ENCODE assay signal across 9 mouse cellular contexts in genomic region chr11:96007516-96008235, GRCm38 (mm10). TPM values are rescaled to one million over a fixed set of nuclear protein-coding genes. Genes with fewer than 3 reads are reported as not detected.
A peak's percentile ranks its signal among the peaks of the same experiment; 100 is the strongest.
DNase-seq lines count a peak whose midpoint lies in the region; ATAC-seq and TF ChIP-seq lines count a peak whose summit lies in the region.
"Had no signal": no experiment of that assay in that cellular context is flagged by ENCODE, and none has a peak within 500 bp of the region (broad histone marks: within the 10 kb centered on the region; RNA-seq: fewer than 3 reads in every experiment).

No protein-coding gene starts in this region.

- DNase-seq in ES-CJ7 (ENCODE audit: low read depth, low spot score): peak; percentile 66
- peak; percentile 46 for DNase-seq in kidney, postnatal 0 days (ENCODE audit: low spot score)
- peak; percentile 44 for DNase-seq in naive thymus-derived CD4-positive, alpha-beta T cell, adult 2 months (ENCODE audit: low read depth)
- DNase-seq in spleen, postnatal 4 days (ENCODE audit: low spot score in 2 of 2): no peak
- DNase-seq in adrenal gland, postnatal 4 days (ENCODE audit: low spot score in 2 of 2): no peak

- under 1% methylated on average over 33 of the region's 33 CpGs for WGBS in forebrain, embryonic 13.5 days
- WGBS in kidney, postnatal 0 days: under 1% methylated on average over 33 of the region's 33 CpGs

- no peaks in the 10 kb centered on the region for H3K36me3 ChIP-seq in erythroblast, embryonic 14.5 days (ENCODE audit: control insufficient read depth)
- H3K36me3 ChIP-seq in forebrain, embryonic 13.5 days (ENCODE audit: poor library complexity, severe bottlenecking): no peaks in the 10 kb centered on the region
- no peaks in the 10 kb centered on the region for H3K36me3 ChIP-seq in kidney, postnatal 0 days (ENCODE audit: insufficient read depth, low read length)

- H3K4me2 ChIP-seq in forebrain, embryonic 13.5 days: peak overlapping the region; percentile 83
- H3K4me2 ChIP-seq in kidney, postnatal 0 days (ENCODE audit: low read length): peak overlapping the region; percentile 94

- H3K27ac ChIP-seq in forebrain, embryonic 13.5 days: peak overlapping the region; percentile 99
- no peak overlapping the region for H3K27ac ChIP-seq in kidney, postnatal 0 days

- ATAC-seq in erythroblast, adult 5-6 weeks (replicated peaks; ENCODE audit: low FRiP score, poor library complexity, severe bottlenecking): no peak
- ATAC-seq in forebrain, embryonic 13.5 days: no peak
- 0 out of 2 replicates have a peak, but pooled peaks have one; percentile 14 for ATAC-seq in kidney, postnatal 0 days (replicated peaks; ENCODE audit: low FRiP score, low read depth)

- no peak for TF ChIP-seq CTCF in kidney, postnatal 0 days (IDR thresholded peaks at IDR 0.05; ENCODE audit: low read depth)

- peaks cover 50% of the 10 kb centered on the region for H3K27me3 ChIP-seq in erythroblast, embryonic 14.5 days (ENCODE audit: control insufficient read depth)
- H3K27me3 ChIP-seq in forebrain, embryonic 13.5 days: no peaks in the 10 kb centered on the region
- H3K27me3 ChIP-seq in kidney, postnatal 0 days (ENCODE audit: insufficient read depth, low read length): peaks cover 34% of the 10 kb centered on the region

- peak overlapping the region; percentile 86 for H3K4me3 ChIP-seq in erythroblast, embryonic 14.5 days (replicated peaks)
- H3K4me3 ChIP-seq in forebrain, embryonic 13.5 days: peak overlapping the region; percentile 89
- H3K4me3 ChIP-seq in kidney, postnatal 0 days (replicated peaks; ENCODE audit: low read depth, low read length): peak overlapping the region; percentile 88

- H3K4me1 ChIP-seq in erythroblast, embryonic 14.5 days (ENCODE audit: control insufficient read depth): peaks cover 59% of the 10 kb centered on the region
- H3K4me1 ChIP-seq in forebrain, embryonic 13.5 days: peaks cover 19% of the 10 kb centered on the region
- peaks cover 22% of the 10 kb centered on the region for H3K4me1 ChIP-seq in kidney, postnatal 0 days (replicated peaks; ENCODE audit: insufficient read depth, low read length)

- H3K9ac ChIP-seq in forebrain, embryonic 13.5 days: peak overlapping the region; percentile 94
- peak overlapping the region; percentile 49 for H3K9ac ChIP-seq in kidney, postnatal 0 days (ENCODE audit: low read depth, low read length)

- no peaks in the 10 kb centered on the region for H3K9me3 ChIP-seq in erythroblast, embryonic 14.5 days (ENCODE audit: control insufficient read depth, low read length)
- no peaks in the 10 kb centered on the region for H3K9me3 ChIP-seq in forebrain, embryonic 13.5 days (replicated peaks)
- H3K9me3 ChIP-seq in kidney, postnatal 0 days (replicated peaks; ENCODE audit: low read length): no peaks in the 10 kb centered on the region

RNA-seq across cellular contexts. Expression of gene Igf2bp1, which starts 1.9 kb away (rescaled TPM):
- 1.0 and 1.8 TPM in 2 replicates for polyA plus RNA-seq in erythroblast, embryonic 14.5 days (2012)
- total RNA-seq in erythroblast, adult 5-6 weeks (2015; ENCODE audit: low replicate concordance): not detected in 2 replicates
- total RNA-seq in erythroblast, adult 5-6 weeks (2017; ENCODE audit: low replicate concordance): not detected in 2 replicates
- 53.4 and 58.0 TPM in 2 replicates for polyA plus RNA-seq in forebrain, embryonic 13.5 days (2015; fragmentation: Nextera tagmentation; extraction: Ambion mirVana)
- polyA plus RNA-seq in kidney, postnatal 0 days (2015; fragmentation: Nextera tagmentation; extraction: Ambion mirVana): 14.9 and 20.5 TPM in 2 replicates
- total RNA-seq in adrenal gland, postnatal 4 days (2021): 10 to 100 TPM; 19.4 to 27.3 TPM
- total RNA-seq: hematopoietic stem cell, adult 5-6 weeks had no signal

RNA-seq across cellular contexts. Expression of gene Gip, which starts 16.7 kb away (rescaled TPM):
- not detected in 2 replicates for polyA plus RNA-seq in erythroblast, embryonic 14.5 days (2012)
- total RNA-seq in erythroblast, adult 5-6 weeks (2015; ENCODE audit: low replicate concordance): not detected in 2 replicates
- not detected in 2 replicates for total RNA-seq in erythroblast, adult 5-6 weeks (2017; ENCODE audit: low replicate concordance)
- polyA plus RNA-seq in forebrain, embryonic 13.5 days (2015; fragmentation: Nextera tagmentation; extraction: Ambion mirVana): not detected in 2 replicates
- not detected in 2 replicates for polyA plus RNA-seq in kidney, postnatal 0 days (2015; fragmentation: Nextera tagmentation; extraction: Ambion mirVana)
- total RNA-seq in adrenal gland, postnatal 4 days (2021): not detected
- total RNA-seq: hematopoietic stem cell, adult 5-6 weeks had no signal

RNA-seq across cellular contexts. Expression of gene Snf8, which starts 27.0 kb away (rescaled TPM):
- polyA plus RNA-seq in erythroblast, embryonic 14.5 days (2012): 17.0 and 17.7 TPM in 2 replicates
- 25.7 and 27.9 TPM in 2 replicates for total RNA-seq in erythroblast, adult 5-6 weeks (2015; ENCODE audit: low replicate concordance)
- total RNA-seq in erythroblast, adult 5-6 weeks (2017; ENCODE audit: low replicate concordance): 11.3 and 37.1 TPM in 2 replicates
- polyA plus RNA-seq in forebrain, embryonic 13.5 days (2015; fragmentation: Nextera tagmentation; extraction: Ambion mirVana): 129 and 132 TPM in 2 replicates
- 85.8 and 90.6 TPM in 2 replicates for polyA plus RNA-seq in kidney, postnatal 0 days (2015; fragmentation: Nextera tagmentation; extraction: Ambion mirVana)
- 10 to 100 TPM; 74.3 to 78.8 TPM for total RNA-seq in adrenal gland, postnatal 4 days (2021)

RNA-seq across cellular contexts. Expression of gene Ube2z, which starts 57.5 kb away (rescaled TPM):
- polyA plus RNA-seq in erythroblast, embryonic 14.5 days (2012): 1.1 and 1.5 TPM in 2 replicates
- total RNA-seq in erythroblast, adult 5-6 weeks (2015; ENCODE audit: low replicate concordance): 7.1 TPM in 2 replicates
- 9.2 and 10.3 TPM in 2 replicates for total RNA-seq in erythroblast, adult 5-6 weeks (2017; ENCODE audit: low replicate concordance)
- polyA plus RNA-seq in forebrain, embryonic 13.5 days (2015; fragmentation: Nextera tagmentation; extraction: Ambion mirVana): 25.8 and 27.7 TPM in 2 replicates
- 31.7 and 33.2 TPM in 2 replicates for polyA plus RNA-seq in kidney, postnatal 0 days (2015; fragmentation: Nextera tagmentation; extraction: Ambion mirVana)
- 10 to 100 TPM; 54.9 to 57.8 TPM for total RNA-seq in adrenal gland, postnatal 4 days (2021)

Comparison
In these comparisons a context has a peak if more than half of its experiments do, and no peak if none do; other contexts are left out.
1. DNase-seq: peak in ES-CJ7 (single experiment), kidney, postnatal 0 days (single experiment) and naive thymus-derived CD4-positive, alpha-beta T cell, adult 2 months (single experiment); none in spleen, postnatal 4 days (0 of 2) and adrenal gland, postnatal 4 days (0 of 2).
2. Peak in every context shown above with its lines, with median percentiles within 50 percentile points of each other: H3K4me3 ChIP-seq.